Mouse (Mus musculus): ENCODE measurements around the gene Fam129a. TPM values are rescaled to one million over a fixed set of nuclear protein-coding genes. Genes with fewer than 3 reads are reported as not detected.

Fam129a gene
- polyA plus RNA-seq, 1 experiment from 2014 or later = 0.70 TPM

GRCm38 (mm10) chr1:151708966-151709733 lies 138.2 kb downstream of the Fam129a start:
- H3K27me3 ChIP-seq (ENCODE audit: control insufficient read depth, insufficient read depth, low read depth, low read length) = no peaks in the 10 kb centered on the region
- no peak overlapping the region for H3K27ac ChIP-seq (ENCODE audit: low read length)
- H3K9ac ChIP-seq (ENCODE audit: low read depth, low read length) = no peak overlapping the region
- peaks cover 2% of the 10 kb centered on the region; the same call in 1 of the 2 replicates for H3K4me1 ChIP-seq (ENCODE audit: control insufficient read depth, insufficient read depth, low read length)
- 71% methylated on average over 13 of the region's 13 CpGs for WGBS
- H3K4me2 ChIP-seq (ENCODE audit: low read length) = no peak overlapping the region
- no peak overlapping the region for H3K4me3 ChIP-seq (ENCODE audit: low read depth, low read length)
- no peaks in the 10 kb centered on the region for H3K9me3 ChIP-seq (replicated peaks; ENCODE audit: control insufficient read depth, low read length, poor library complexity, severe bottlenecking)
- no peaks in the 10 kb centered on the region for H3K36me3 ChIP-seq (ENCODE audit: control insufficient read depth, insufficient read depth, low read length)
- ATAC-seq = no peak

- H3K27me3 ChIP-seq (ENCODE audit: control insufficient read depth, insufficient read depth, low read depth, low read length) = no peaks in the 10 kb centered on the region
- no peak overlapping the region for H3K4me2 ChIP-seq (ENCODE audit: low read length)
- H3K27ac ChIP-seq (ENCODE audit: low read length) = no peak overlapping the region
- ATAC-seq = no peak
- H3K9ac ChIP-seq (ENCODE audit: low read depth, low read length) = no peak overlapping the region
- WGBS = 72% methylated on average over 2 of the region's 2 CpGs
- H3K4me3 ChIP-seq (ENCODE audit: low read depth, low read length) = no peak overlapping the region
- H3K4me1 ChIP-seq (ENCODE audit: control insufficient read depth, insufficient read depth, low read length) = peaks cover 2% of the 10 kb centered on the region; the same call in 1 of the 2 replicates
- no peaks in the 10 kb centered on the region for H3K36me3 ChIP-seq (ENCODE audit: control insufficient read depth, insufficient read depth, low read length)
- no peaks in the 10 kb centered on the region for H3K9me3 ChIP-seq (replicated peaks; ENCODE audit: control insufficient read depth, low read length, poor library complexity, severe bottlenecking)
These were observed 138.7 kb downstream of the Fam129a start for GRCm38 (mm10) chr1:151709734-151710022.

GRCm38 (mm10) chr1:151710424-151711055 lies 139.6 kb downstream of the Fam129a start:
- Histone ChIP-seq H3K36me3 (ENCODE audit: control insufficient read depth, insufficient read depth, low read length) (no peaks in the 10 kb centered on the region), H3K4me3 (ENCODE audit: low read depth, low read length) (no peak overlapping the region), H3K9ac (ENCODE audit: low read depth, low read length) (no peak overlapping the region), H3K27me3 (ENCODE audit: control insufficient read depth, insufficient read depth, low read depth, low read length) (no peaks in the 10 kb centered on the region), H3K9me3 (replicated peaks; ENCODE audit: control insufficient read depth, low read length, poor library complexity, severe bottlenecking) (no peaks in the 10 kb centered on the region), H3K4me2 (ENCODE audit: low read length) (no peak overlapping the region), H3K4me1 (ENCODE audit: control insufficient read depth, insufficient read depth, low read length) (peaks cover 2% of the 10 kb centered on the region; the same call in 1 of the 2 replicates), H3K27ac (ENCODE audit: low read length) (no peak overlapping the region)
- ATAC-seq = no peak
- WGBS = 80% methylated on average over 5 of the region's 5 CpGs

GRCm38 (mm10) chr1:151711062-151711461 lies 140.1 kb downstream of the Fam129a start:
- no peaks in the 10 kb centered on the region for H3K36me3 ChIP-seq (ENCODE audit: control insufficient read depth, insufficient read depth, low read length)
- no peak overlapping the region for H3K9ac ChIP-seq (ENCODE audit: low read depth, low read length)
- no peak overlapping the region for H3K4me3 ChIP-seq (ENCODE audit: low read depth, low read length)
- H3K9me3 ChIP-seq (replicated peaks; ENCODE audit: control insufficient read depth, low read length, poor library complexity, severe bottlenecking) = no peaks in the 10 kb centered on the region
- no peak for ATAC-seq
- H3K4me1 ChIP-seq (ENCODE audit: control insufficient read depth, insufficient read depth, low read length) = no peaks in the 10 kb centered on the region
- H3K27me3 ChIP-seq (ENCODE audit: control insufficient read depth, insufficient read depth, low read depth, low read length) = no peaks in the 10 kb centered on the region
- H3K4me2 ChIP-seq (ENCODE audit: low read length) = no peak overlapping the region
- 78% methylated on average over 7 of the region's 7 CpGs for WGBS
- no peak overlapping the region for H3K27ac ChIP-seq (ENCODE audit: low read length)

GRCm38 (mm10) chr1:151712664-151713063 lies 141.7 kb downstream of the Fam129a start:
- H3K4me3 ChIP-seq (ENCODE audit: low read depth, low read length) = no peak overlapping the region
- WGBS = 56% methylated on average over 5 of the region's 5 CpGs
- ATAC-seq = no peak
- H3K27ac ChIP-seq (ENCODE audit: low read length) = no peak overlapping the region
- H3K9ac ChIP-seq (ENCODE audit: low read depth, low read length) = no peak overlapping the region
- no peaks in the 10 kb centered on the region for H3K27me3 ChIP-seq (ENCODE audit: control insufficient read depth, insufficient read depth, low read depth, low read length)
- no peak overlapping the region for H3K4me2 ChIP-seq (ENCODE audit: low read length)
- H3K9me3 ChIP-seq (replicated peaks; ENCODE audit: control insufficient read depth, low read length, poor library complexity, severe bottlenecking) = no peaks in the 10 kb centered on the region
- H3K36me3 ChIP-seq (ENCODE audit: control insufficient read depth, insufficient read depth, low read length) = no peaks in the 10 kb centered on the region
- no peaks in the 10 kb centered on the region for H3K4me1 ChIP-seq (ENCODE audit: control insufficient read depth, insufficient read depth, low read length)

DNA sequence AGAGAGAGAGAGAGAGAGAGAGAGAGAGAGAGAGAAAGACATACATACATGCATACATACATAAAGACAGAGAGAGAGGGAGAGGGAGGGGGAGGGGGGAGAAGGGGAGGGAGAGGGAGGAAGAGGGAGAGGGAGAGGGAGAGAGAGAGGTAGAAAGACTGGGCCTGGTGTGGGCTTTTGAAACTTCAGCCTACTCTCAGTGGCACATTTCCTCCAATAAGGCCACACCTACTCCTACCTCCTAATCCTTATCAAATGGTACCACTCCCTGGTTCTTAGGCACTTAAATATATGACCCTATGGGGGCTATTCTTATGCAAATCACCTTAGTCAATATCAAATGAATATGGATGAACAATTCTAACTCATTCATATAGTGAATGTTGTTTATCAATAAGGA lies 142.6 kb downstream of the Fam129a start:
- Histone ChIP-seq H3K4me2 (ENCODE audit: low read length) (no peak overlapping the region), H3K27me3 (ENCODE audit: control insufficient read depth, insufficient read depth, low read depth, low read length) (no peaks in the 10 kb centered on the region), H3K36me3 (ENCODE audit: control insufficient read depth, insufficient read depth, low read length) (no peaks in the 10 kb centered on the region), H3K4me3 (ENCODE audit: low read depth, low read length) (no peak overlapping the region), H3K9me3 (replicated peaks; ENCODE audit: control insufficient read depth, low read length, poor library complexity, severe bottlenecking) (no peaks in the 10 kb centered on the region), H3K4me1 (ENCODE audit: control insufficient read depth, insufficient read depth, low read length) (no peaks in the 10 kb centered on the region), H3K9ac (ENCODE audit: low read depth, low read length) (no peak overlapping the region), H3K27ac (ENCODE audit: low read length) (no peak overlapping the region)
- no peak for ATAC-seq

DNA sequence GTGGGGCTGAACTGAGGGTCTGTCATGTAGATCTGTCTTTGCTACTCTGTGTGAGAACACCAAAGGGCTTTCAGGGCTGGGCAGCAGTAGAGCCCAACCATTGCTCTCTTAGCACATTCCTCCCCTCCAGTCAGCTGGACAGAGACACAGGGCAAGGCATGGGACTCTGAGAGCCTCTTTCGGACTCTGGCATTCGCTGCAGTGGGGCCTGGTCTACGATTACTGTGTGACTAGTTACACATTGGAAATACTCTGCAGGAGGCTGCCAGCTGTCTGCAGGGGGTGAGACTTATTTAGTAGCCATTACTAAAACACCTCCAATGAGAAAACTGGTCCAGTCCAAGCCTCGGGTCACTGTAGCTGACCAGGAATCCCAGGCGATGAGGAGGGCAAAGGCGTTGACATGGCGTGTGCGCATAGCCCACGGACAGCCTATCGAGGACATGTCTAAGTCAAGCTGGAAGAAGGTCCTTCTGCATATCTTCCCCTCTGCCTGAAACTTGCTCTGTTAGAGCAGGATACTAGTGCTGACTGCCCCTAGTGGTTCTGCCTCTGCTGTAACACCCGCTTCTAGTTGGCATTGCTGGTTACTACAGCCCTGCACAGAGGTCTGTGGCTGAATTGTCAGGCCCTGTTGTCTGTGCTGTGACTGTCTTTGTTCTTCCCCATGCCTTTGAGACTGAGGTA lies 145.2 kb downstream of the Fam129a start:
- WGBS = 72% methylated on average over 11 of the region's 11 CpGs
- Histone ChIP-seq H3K36me3 (ENCODE audit: control insufficient read depth, insufficient read depth, low read length) (no peaks in the 10 kb centered on the region), H3K4me2 (ENCODE audit: low read length) (no peak overlapping the region), H3K4me3 (ENCODE audit: low read depth, low read length) (no peak overlapping the region), H3K9ac (ENCODE audit: low read depth, low read length) (no peak overlapping the region), H3K27ac (ENCODE audit: low read length) (no peak overlapping the region), H3K27me3 (ENCODE audit: control insufficient read depth, insufficient read depth, low read depth, low read length) (no peaks in the 10 kb centered on the region), H3K9me3 (replicated peaks; ENCODE audit: control insufficient read depth, low read length, poor library complexity, severe bottlenecking) (no peaks in the 10 kb centered on the region), H3K4me1 (ENCODE audit: control insufficient read depth, insufficient read depth, low read length) (no peaks in the 10 kb centered on the region)
- ATAC-seq = 0 out of 2 replicates have a peak, but pooled peaks have one; percentile 45

DNA sequence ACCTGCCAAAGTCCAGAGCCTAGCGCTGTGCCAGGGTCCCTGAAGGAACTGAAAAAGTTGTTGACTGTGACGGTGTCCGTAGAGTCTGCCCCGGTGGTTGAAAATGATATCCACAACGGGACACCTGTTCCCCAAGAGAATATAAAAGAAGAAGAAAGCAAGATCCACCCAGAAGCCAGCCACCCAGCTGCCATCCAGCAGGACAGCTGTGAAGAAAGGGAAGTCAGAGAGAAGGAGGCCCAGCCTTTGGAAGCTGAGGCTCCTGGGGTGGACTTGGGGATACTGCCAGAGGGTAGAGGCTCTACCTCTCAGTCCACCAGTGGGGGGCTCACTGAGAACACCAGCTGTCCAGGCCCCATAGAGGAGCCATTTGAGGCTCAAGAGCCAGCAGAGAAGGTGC lies 146.6 kb downstream of the Fam129a start:
- H3K4me3 ChIP-seq (ENCODE audit: low read depth, low read length) = no peak overlapping the region
- H3K27me3 ChIP-seq (ENCODE audit: control insufficient read depth, insufficient read depth, low read depth, low read length) = no peaks in the 10 kb centered on the region
- WGBS = 98% methylated on average over 5 of the region's 5 CpGs
- H3K9ac ChIP-seq (ENCODE audit: low read depth, low read length) = no peak overlapping the region
- no peaks in the 10 kb centered on the region for H3K9me3 ChIP-seq (replicated peaks; ENCODE audit: control insufficient read depth, low read length, poor library complexity, severe bottlenecking)
- H3K27ac ChIP-seq (ENCODE audit: low read length) = no peak overlapping the region
- no peaks in the 10 kb centered on the region for H3K36me3 ChIP-seq (ENCODE audit: control insufficient read depth, insufficient read depth, low read length)
- H3K4me2 ChIP-seq (ENCODE audit: low read length) = no peak overlapping the region
- H3K4me1 ChIP-seq (ENCODE audit: control insufficient read depth, insufficient read depth, low read length) = no peaks in the 10 kb centered on the region
- no peak for ATAC-seq

DNA sequence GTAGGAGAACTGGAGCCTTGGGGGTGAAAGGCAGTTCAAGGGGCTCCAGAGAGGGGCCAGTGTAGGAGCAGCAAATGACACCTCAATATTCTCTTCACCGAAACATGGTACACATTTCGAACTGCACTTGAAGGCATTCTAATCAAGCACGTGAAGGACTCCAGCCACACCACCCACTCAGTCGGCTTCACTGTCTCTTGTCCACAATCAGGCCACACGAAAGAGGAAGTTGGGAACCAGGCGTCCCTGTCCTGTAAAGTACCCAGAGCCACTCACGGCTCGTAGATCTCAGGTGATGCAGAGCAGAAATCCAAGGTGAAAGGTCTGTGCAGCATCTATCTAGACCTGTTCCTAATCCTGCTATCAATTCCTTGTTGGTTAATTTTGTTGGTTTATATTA lies 147.6 kb downstream of the Fam129a start:
- Histone ChIP-seq H3K9me3 (replicated peaks; ENCODE audit: control insufficient read depth, low read length, poor library complexity, severe bottlenecking) (no peaks in the 10 kb centered on the region), H3K27ac (ENCODE audit: low read length) (no peak overlapping the region), H3K9ac (ENCODE audit: low read depth, low read length) (no peak overlapping the region), H3K27me3 (ENCODE audit: control insufficient read depth, insufficient read depth, low read depth, low read length) (no peaks in the 10 kb centered on the region), H3K4me2 (ENCODE audit: low read length) (no peak overlapping the region), H3K36me3 (ENCODE audit: control insufficient read depth, insufficient read depth, low read length) (no peaks in the 10 kb centered on the region), H3K4me1 (ENCODE audit: control insufficient read depth, insufficient read depth, low read length) (no peaks in the 10 kb centered on the region), H3K4me3 (ENCODE audit: low read depth, low read length) (no peak overlapping the region)
- WGBS = 90% methylated on average over 8 of the region's 8 CpGs
- no peak for ATAC-seq

Data from midbrain, embryonic 16.5 days (tissue).